Mouse (Mus musculus) frontal cortex, postnatal 36 days (tissue): ENCODE measurements at regions not wholly inside any gene's neighbourhood (a gene's known extent, or its start where the extent isn't known, plus 50 kb on each side); places are given as distances from the start of the nearest gene placed in this dataset.
A peak's percentile ranks its signal among the peaks of the same experiment; 100 is the strongest.

ENCODE experiments used
- DNase-seq, 2 experiments: peaks; one replicate each; pipeline ENCODE4 v3.0.0; 2022; ENCODE audit warnings: low spot score in 2 of 2

- no peak for DNase-seq
Observed at GRCm38 (mm10) chr8:89453724-89454123, 409.8 kb upstream of the Sall1 start.

DNA sequence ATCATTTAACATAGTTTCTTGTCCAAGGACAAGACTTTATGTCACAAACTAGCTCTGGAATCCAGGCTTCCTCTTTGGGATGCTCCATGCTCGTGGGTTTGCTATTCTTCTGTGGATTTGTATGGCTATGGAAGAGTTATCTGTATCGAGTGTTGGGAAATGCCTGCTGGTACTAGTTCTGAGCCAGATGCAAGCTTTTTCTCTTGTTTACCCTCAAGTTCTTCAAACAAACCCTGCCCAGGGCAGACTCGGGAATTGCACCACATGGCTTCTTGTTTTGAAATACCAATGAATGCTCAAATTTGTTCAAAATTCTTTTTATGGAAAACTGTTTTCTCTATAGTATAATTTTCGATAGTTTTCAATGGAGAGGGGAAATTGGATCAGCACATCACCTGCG is 400.5 kb upstream of the Sall1 start:
- DNase-seq = no peak

DNA sequence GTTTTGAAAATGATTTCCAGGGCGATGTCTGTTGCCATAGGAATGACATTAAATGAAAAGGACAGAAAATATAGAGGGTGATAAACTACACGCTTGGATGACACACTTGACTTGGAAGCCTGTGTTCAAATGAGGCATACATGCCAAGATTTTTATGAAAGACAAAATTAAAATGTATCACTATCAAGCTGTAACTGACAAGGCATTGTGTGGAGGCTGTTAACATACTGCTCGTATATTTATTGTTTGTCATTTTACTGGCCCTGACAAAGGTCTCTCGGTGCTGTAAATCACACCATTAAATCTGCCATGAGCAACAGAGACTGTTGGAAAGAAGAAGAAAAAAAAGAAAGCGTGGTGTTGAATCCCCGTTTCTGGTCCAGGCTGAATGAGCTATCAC is 395.3 kb upstream of the Sall1 start:
- no peak for DNase-seq

GRCm38 (mm10) chr8:89426969-89427368 is 383.0 kb upstream of the Sall1 start:
- DNase-seq = no peak

GRCm38 (mm10) chr8:89415287-89415686 is 371.3 kb upstream of the Sall1 start:
- no peak for DNase-seq

- DNase-seq = no peak
Observed at GRCm38 (mm10) chr8:89412500-89412899, 368.5 kb upstream of the Sall1 start.

- no peak for DNase-seq
Observed at GRCm38 (mm10) chr8:89412046-89412445, 368.1 kb upstream of the Sall1 start.

GRCm38 (mm10) chr8:89406688-89407087 is 362.7 kb upstream of the Sall1 start:
- DNase-seq = no peak

DNA sequence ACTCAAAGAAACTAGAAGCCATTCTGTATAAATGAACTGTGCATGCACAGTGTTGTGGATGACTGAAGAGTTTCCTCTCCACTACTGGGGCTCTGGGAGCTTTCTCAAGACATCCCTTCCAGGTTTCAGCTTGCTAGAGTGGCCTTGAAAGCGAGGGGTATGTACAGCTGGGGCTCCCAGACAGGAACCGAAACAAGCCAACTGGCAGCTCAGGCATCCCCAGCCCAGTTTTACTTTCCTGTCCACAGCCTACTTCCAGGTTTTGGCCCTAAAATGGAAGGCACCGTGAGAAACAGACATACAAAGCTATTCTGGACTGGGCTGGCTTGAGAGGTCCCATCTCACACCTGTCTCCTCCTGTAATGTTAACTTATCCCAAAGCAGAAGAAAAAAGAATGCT is 360.3 kb upstream of the Sall1 start:
- DNase-seq = no peak

GRCm38 (mm10) chr8:89396673-89397072 is 352.7 kb upstream of the Sall1 start:
- DNase-seq = peak in 1 of 2 experiments; percentile 29

- DNase-seq = no peak
Observed at GRCm38 (mm10) chr8:89392749-89393148, 348.8 kb upstream of the Sall1 start.

DNA sequence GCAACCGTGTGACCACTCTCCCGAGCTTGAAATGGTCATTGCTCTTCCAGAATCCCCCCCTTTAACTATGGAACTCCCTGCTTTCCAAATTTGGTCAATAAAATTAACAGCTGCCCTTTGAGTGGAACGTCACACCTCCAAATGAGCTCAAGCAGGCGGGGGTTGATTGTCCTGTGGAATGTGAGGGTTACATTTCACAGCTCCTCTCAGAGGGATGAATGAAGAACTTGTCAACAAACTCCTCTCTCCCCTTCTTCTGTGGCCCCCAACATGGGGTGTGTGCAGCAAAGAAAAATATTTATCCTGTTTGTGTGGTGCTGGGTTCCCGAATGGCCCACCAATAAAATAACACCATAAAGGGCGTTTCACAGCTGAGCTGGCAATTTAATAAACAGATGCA is 344.8 kb upstream of the Sall1 start:
- no peak for DNase-seq

GRCm38 (mm10) chr8:89387295-89387694 is 343.3 kb upstream of the Sall1 start:
- DNase-seq = no peak

DNA sequence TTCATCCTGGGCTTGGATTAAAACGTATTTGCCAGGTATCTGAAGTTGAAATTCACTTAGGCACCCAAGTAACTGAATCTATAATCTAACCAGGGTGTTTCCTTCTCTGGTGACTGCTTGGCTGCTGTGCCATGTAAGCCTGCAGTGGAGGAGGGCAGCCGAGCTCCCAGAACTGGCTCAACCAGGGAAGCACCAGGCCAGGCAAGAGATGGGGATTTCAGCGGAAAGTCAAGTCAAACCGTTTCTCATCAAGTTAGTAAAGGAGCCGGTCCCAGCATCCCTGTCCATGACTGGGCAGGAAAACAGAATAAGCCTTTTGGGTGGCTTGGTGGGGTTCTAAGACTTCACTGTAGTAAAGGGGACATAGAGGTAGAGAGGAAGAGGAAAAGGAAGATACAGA is 341.1 kb upstream of the Sall1 start:
- no peak for DNase-seq

DNA sequence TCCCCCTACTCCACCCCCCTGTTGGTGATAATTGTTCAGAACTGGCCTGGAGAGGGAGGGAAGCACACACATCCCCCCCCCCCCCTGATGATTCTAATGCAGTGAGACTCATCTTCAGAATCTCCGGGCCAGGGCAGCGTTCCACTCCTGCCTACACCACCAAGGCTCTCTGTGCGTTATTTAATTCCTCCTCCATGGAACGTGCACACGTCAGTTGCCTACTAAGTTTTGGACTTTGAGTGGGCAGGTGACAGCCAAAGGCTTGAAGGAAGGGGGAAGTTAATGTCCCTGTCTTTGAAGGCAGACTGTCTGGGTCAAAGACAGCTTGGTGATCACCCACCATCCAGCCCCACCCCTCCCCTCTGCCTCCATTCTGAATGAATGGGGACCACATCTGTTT is 339.8 kb upstream of the Sall1 start:
- DNase-seq = no peak

DNA sequence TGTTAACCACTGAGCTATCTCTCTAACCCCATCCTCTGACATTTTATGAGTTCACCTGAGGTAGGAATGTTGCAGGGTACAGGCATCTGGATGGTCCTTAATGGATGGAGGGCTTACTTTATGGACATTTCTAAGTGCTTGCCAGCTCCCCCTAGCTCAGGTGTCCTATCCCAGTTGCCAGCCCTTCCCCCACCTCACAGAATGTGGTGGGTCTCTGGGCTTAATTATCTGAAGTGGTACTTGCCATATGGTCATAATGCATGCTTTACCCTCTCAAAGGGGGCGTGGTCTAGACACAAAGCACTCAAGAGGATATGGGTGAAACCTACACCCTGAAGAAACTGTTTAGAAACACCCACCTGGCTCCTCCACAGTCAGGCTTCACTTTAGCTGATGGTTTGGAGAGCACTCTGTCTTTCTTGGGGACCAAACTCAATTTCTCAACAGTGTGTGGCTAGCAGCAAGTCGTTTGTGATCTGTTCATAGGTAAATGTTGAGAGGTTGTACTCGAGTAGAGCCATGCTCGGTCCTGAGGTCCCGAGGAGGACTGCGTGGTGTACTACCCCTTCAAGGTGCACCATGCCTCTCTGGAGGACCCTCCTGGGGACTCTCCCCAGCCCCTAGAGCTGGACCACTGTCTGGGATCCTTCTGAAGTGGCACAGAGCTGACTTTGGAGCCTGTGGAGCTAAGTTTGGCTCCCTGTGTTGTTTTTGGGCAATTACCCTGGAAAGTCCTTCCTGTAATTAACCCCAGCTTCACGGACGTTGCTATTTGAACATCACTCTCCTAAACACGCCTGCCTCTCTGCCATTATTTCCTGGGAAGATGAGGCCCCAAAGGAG is 338.8 kb upstream of the Sall1 start:
- no peak for DNase-seq

- no peak for DNase-seq
Observed at GRCm38 (mm10) chr8:89380436-89380835, 336.5 kb upstream of the Sall1 start.

- no peak for DNase-seq
Observed at GRCm38 (mm10) chr8:89372761-89373160, 328.8 kb upstream of the Sall1 start.

DNA sequence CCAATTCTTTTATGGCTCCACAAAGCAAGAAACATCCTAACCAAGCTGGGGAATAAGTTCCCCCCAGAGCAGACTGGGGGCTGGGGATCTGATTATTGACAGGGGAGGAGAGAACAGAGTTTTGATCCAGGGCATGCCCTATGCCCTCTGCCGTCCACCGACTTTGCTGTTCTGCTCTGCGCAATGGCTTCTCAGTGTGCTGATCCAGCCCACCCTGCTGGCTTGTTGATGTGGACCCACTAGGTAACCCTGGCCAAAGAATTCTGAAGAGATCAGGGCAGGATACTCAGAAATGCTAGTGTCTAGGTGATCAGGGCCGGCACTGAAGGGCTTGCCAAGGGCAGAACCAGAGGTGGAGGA is 327.8 kb upstream of the Sall1 start:
- DNase-seq = no peak

DNA sequence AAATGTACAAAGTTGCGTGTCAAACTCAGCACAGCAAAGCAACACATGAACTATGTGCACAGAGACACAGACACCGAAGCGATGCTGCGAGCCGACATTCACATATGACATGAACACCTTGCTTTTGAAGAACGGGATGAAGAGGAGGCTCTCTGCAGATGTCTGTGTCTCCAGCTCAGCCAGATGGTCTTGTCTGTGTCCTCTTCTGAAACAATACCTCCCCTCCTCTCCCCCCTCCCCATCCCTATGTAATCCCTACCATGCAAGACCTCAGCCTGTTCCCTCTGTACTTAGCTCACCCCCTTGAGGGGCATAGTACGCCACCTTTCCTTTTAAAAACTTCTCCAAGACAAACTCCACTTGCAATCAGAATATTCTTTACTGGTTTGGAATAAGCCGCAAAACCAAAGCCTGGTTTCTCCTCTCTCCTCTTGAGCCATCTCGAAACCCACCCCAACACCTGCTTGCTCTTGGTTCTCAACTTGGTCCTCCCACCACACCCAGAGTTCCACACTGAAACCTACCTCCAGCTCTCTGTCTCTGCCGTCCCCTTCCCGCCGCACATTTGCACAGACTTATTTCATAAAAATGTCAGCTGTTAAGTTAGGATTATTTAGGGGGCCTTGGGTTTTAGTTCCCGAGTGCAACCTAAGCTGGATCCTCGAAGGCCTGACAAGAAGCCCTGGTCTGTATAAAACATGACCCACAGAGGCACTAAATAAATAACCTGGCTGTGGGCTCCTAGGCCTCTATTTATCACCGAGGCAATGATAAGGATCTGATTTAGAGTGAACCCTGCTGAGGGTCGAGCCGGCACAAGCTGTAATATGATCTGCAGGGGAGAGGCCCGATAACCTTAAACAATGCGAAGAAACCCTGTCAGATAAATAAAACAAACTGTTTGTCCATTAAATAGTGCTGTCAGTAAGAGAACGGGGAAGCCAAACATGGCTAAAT is 327.1 kb upstream of the Sall1 start:
- no peak for DNase-seq

GRCm38 (mm10) chr8:89365430-89365829 is 321.5 kb upstream of the Sall1 start:
- DNase-seq = no peak

DNA sequence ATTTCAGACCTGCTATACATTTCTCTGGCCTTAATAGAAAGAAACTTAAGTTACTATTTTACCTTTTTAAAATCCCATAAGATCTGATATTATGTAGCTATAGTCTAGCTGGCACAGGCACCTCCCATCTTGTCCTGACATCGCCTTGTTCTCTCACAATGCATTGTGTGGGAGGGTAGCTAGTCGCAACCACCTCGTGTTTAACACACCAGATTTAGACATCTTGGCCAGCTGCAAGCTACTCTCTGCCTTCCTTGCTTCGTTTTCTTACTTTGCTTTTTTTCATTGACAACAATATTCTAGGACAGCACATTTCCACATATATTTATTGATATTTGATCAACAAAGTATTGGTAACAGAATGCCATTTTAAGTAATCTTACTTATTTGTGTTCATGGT is 314.4 kb upstream of the Sall1 start:
- DNase-seq = peak; percentile 1 to 41

GRCm38 (mm10) chr8:89345547-89345946 is 301.6 kb upstream of the Sall1 start:
- no peak for DNase-seq
